Mouse (Mus musculus): ENCODE measurements around the gene Ece1.

GRCm38 (mm10) chr4:137867675-137868257 lies 5.7 kb downstream of the Ece1 start:
- TF ChIP-seq POLR2A (IDR thresholded peaks at IDR 0.05; ENCODE audit: control insufficient read depth in 1 of 2, insufficient read depth in 1 of 2, low read depth in 1 of 2, low read length in 2 of 2, poor library complexity in 1 of 2) (no peak), UBTF (IDR thresholded peaks at IDR 0.05; ENCODE audit: borderline replicate concordance, insufficient read depth, low read depth, low read length) (no peak), TBP (IDR thresholded peaks at IDR 0.05; ENCODE audit: low read depth, low read length) (no peak), GATA1 (IDR thresholded peaks at IDR 0.05; ENCODE audit: low read depth, low read length) (no peak), CTCF (IDR thresholded peaks at IDR 0.05 in 2 of 3, conservative IDR thresholded peaks at IDR 0.05 in 1 of 3; ENCODE audit: control insufficient read depth in 1 of 3, insufficient read depth in 1 of 3, low read depth in 2 of 3, low read length in 3 of 3, poor library complexity in 1 of 3, severe bottlenecking in 1 of 3) (peak in 2 of 3 experiments; percentile 28 to 51; a peak in 3 of 6 replicates), MAX (IDR thresholded peaks at IDR 0.05; ENCODE audit: low read length) (no peak), EP300 (IDR thresholded peaks at IDR 0.05; ENCODE audit: low read depth in 1 of 2, low read length in 2 of 2) (no peak)
